Mouse (Mus musculus): Measurements from ENCODE around the gene Slc25a19.

GRCm38 (mm10) chr11:115612059-115612409, 16.1 kb downstream of the Slc25a19 start:
- no peak for TF ChIP-seq CTCF (IDR thresholded peaks at IDR 0.05; ENCODE audit: control insufficient read depth, insufficient read depth, insufficient replicate concordance, low read depth, low read length)
- TF ChIP-seq POLR2A (IDR thresholded peaks at IDR 0.05; ENCODE audit: control insufficient read depth, low read depth, low read length): no peak

All from testis, adult 2 months (tissue).